Mouse (Mus musculus) kidney, adult 2 months (tissue): ENCODE data around the gene Ap5z1. TPM values are rescaled to one million over a fixed set of nuclear protein-coding genes. Genes with fewer than 3 reads are reported as not detected.

Source experiments
- DNase-seq: peaks from one replicate; pipeline ENCODE4 v3.0.0; 2021
- H3K27ac ChIP-seq: fragments of 200-500 bp; 2 replicates; pipeline ENCODE4 v1.5.1; 2012; ENCODE audit warnings: low read depth, low read length, control low read depth, inconsistent platforms; ENCODE audit not compliant: insufficient read depth
- H3K27me3 ChIP-seq: fragments of 200-500 bp; replicated peaks from 2 replicates; pipeline ENCODE4 v1.6.1; 2012; ENCODE audit warnings: mild to moderate bottlenecking, moderate library complexity, low read length, inconsistent platforms; ENCODE audit not compliant: control insufficient read depth, insufficient read depth
- H3K36me3 ChIP-seq: fragments of 200-500 bp; 2 replicates; pipeline ENCODE4 v1.6.1; 2012; ENCODE audit warnings: mild to moderate bottlenecking, moderate library complexity, low read length, inconsistent platforms; ENCODE audit not compliant: control insufficient read depth, insufficient read depth
- H3K4me1 ChIP-seq: fragments of 200-500 bp; 2 replicates; pipeline ENCODE4 v1.6.1; 2011; ENCODE audit warnings: low read length; ENCODE audit not compliant: control insufficient read depth, insufficient read depth
- H3K4me3 ChIP-seq: fragments of 200-500 bp; 2 replicates; pipeline ENCODE4 v1.5.1; 2011; ENCODE audit warnings: mild to moderate bottlenecking, low read depth, low read length, control low read depth; ENCODE audit not compliant: insufficient read depth
- CTCF ChIP-seq: fragments of 200-500 bp; conservative IDR thresholded peaks from 2 replicates; pipeline ENCODE4 v1.5.1; 2011; ENCODE audit warnings: low read depth, mild to moderate bottlenecking, control low read depth, low read length, moderate library complexity, mixed read lengths; ENCODE audit not compliant: insufficient read depth, insufficient read length
- POLR2A ChIP-seq: fragments of 200-500 bp; IDR thresholded peaks from one replicate; pipeline ENCODE4 v1.6.1; 2011; ENCODE audit warnings: low read depth, low read length, control low read depth
- WGBS: fragments of 180-500 bp; shearing (Covaris S2); methylation state at CpG from one replicate; pipeline ENCODE4 v1.1.7; 2018; 5-methylcytosine and 5-hydroxymethylcytosine counted together
- polyA plus RNA-seq: library from polyadenylated mRNA; depleted of rRNA; stranded (reverse); fragments of >200 nt; gene quantifications from 2 replicates; pipeline ENCODE4 v1.2.3, GENCODE M21; 2012

Ap5z1 gene
- polyA plus RNA-seq, 1 experiment: 37.4 TPM

DNA sequence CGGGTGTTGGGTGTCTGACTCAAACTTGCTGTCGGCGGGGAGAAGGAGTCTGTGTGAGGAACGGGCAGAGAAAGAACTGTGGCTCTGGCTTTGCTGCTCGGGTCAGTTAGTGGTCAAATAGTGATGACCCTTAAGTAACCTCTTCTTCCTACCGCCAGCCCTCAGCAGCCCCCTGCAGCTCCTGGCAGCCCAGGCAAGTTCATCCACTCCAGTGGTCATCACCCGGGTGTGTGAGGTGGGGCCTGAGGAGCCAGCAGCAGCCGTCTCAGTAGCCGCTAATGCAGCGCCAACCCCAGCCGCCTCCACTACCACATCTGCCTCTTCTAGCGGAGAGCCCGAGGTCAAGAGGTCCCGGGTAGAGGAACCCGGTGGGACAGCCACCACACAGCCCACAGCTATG, 7.4 kb upstream of the Ap5z1 start:
- Histone ChIP-seq H3K36me3 (0 out of 2 replicates have a peak, but pooled peaks cover 4% of the 10 kb centered on the region), H3K4me1 (no peaks in the 10 kb centered on the region), H3K27me3 (no peaks in the 10 kb centered on the region), H3K27ac (no peak overlapping the region), H3K4me3 (no peak overlapping the region)
- TF ChIP-seq POLR2A (no peak), CTCF (no peak)
- 56% methylated on average over 15 of the region's 15 CpGs for WGBS
- no peak for DNase-seq

DNA sequence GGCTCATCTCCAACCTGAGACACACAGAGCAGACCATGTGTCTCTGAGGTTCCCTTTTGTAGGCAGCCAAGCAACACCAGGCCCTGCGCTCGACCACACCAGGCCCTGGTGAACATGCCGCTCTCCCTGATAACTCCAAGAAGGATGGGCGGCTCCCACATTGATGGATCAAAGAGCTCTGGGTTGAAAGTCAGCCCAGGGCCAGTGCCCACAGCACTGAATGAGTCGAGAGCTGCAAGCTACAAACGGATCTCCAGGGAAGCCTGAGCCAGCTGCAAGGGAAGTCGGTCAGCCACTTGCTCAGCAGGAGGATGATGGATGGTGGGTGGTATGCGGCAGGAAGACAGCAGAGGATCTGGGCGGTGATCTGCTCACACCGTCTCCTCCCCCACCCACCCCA, 6.4 kb upstream of the Ap5z1 start:
- H3K4me3 ChIP-seq: no peak overlapping the region
- no peaks in the 10 kb centered on the region for H3K27me3 ChIP-seq
- H3K4me1 ChIP-seq: no peaks in the 10 kb centered on the region
- peak; percentile 62 for DNase-seq
- 0 out of 2 replicates have a peak, but pooled peaks cover 4% of the 10 kb centered on the region for H3K36me3 ChIP-seq
- TF ChIP-seq POLR2A (no peak), CTCF (no peak)
- H3K27ac ChIP-seq: no peak overlapping the region
- WGBS: 46% methylated on average over 10 of the region's 10 CpGs

DNA sequence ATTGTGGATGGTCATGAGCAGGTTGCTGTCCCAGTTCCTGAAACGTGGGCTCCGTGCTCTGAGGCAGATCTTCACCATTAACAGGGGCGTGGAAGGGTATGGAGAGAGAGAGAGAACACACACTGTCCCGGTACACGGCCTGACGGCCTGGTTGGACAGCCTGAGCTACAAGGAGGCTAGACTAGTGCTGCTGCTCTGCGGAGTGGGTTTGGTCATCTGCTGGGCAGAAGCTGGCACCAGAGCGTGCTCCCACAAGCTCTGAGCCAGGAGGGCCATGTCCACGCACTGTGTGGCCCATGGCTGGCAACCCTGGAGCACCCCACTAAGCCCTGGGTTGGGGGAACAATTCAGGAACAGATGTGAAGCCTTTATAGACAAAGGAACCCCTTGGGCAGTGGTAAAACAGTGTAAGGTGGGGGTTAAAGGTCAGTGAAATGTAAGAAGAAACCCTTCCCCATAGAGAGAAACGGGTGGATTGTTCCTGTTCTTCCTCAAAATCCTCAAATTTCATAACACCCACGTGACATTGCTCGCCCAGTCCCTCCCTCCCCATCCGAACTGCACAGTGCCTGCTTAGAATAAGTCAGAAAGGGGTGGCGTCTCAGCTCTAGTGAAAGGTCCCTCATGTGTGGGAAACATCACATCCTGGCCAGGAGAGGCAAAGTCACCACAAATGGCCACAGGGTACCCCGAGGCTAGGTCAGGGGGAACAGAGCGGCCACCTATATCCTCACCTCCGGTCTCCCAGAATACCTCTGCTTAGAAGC, 4.8 kb upstream of the Ap5z1 start:
- DNase-seq: no peak
- Histone ChIP-seq H3K36me3 (0 out of 2 replicates have a peak, but pooled peaks cover 2% of the 10 kb centered on the region), H3K27ac (no peak overlapping the region), H3K4me3 (no peak overlapping the region), H3K4me1 (no peaks in the 10 kb centered on the region), H3K27me3 (no peaks in the 10 kb centered on the region)
- 88% methylated on average over 17 of the region's 17 CpGs for WGBS
- TF ChIP-seq POLR2A (no peak), CTCF (no peak)

DNA sequence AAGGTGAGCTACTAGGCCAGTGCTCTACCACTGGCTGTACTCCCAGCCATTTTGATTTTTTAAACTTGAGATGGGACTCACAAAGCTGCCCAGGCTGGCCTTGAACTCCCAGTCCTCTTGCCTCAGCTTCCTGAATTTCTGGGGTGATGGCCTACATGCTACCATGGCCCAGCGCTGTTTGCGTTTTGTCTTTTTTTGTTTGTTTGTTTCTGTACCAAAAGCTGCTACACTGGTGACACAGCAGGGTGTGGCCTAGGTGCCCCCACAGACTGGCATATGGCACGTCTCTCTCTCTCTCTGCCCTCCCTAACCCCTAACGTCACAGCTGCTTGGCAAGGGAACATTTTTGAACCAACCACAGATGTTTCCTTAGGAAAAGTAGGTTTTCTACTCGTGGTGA, 3.9 kb upstream of the Ap5z1 start:
- Histone ChIP-seq H3K4me3 (no peak overlapping the region), H3K27ac (no peak overlapping the region), H3K27me3 (no peaks in the 10 kb centered on the region), H3K36me3 (0 out of 2 replicates have a peak, but pooled peaks cover 2% of the 10 kb centered on the region), H3K4me1 (0 out of 2 replicates have a peak, but pooled peaks cover 5% of the 10 kb centered on the region)
- DNase-seq: no peak
- TF ChIP-seq POLR2A (no peak), CTCF (no peak)
- WGBS: 74% methylated on average over 5 of the region's 5 CpGs

DNA sequence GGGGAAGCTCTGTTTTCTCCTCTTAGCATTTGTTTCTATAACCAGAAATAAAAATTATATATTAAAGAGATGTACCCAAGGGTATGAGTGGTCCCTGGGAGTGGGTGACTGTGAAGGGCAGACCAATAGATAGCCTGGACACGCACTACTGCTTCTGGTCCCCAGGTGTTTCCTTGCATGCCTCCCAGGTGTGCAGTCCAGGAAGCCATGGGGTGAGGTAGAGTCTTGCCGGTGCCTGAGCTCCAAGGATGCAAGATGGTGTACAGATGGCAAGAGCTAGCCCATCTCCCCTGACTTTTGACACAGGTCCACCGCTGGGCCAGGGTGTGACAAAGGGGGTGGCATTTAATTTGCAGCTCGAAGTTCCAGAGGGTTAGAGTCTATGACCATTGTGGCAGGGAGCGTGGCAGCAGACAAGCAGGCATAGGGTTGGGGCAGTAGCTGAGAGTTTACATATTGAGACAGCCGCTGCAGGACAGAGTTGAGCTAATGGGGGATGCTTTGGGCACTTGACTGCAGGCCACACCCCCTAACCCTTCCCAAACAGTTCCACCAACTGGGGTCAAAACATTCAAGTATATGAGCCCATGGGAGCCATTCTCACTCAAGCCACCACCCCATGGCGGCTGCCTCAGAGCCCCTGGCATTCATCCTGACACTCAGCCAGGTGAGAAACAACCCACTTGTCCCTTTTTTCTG, 1.7 kb upstream of the Ap5z1 start:
- WGBS: 97% methylated on average over 7 of the region's 7 CpGs
- TF ChIP-seq POLR2A (no peak), CTCF (no peak)
- no peaks in the 10 kb centered on the region for H3K36me3 ChIP-seq
- no peak overlapping the region for H3K27ac ChIP-seq
- DNase-seq: no peak
- H3K27me3 ChIP-seq: no peaks in the 10 kb centered on the region
- H3K4me1 ChIP-seq: 0 out of 2 replicates have a peak, but pooled peaks cover 7% of the 10 kb centered on the region
- H3K4me3 ChIP-seq: no peak overlapping the region

DNA sequence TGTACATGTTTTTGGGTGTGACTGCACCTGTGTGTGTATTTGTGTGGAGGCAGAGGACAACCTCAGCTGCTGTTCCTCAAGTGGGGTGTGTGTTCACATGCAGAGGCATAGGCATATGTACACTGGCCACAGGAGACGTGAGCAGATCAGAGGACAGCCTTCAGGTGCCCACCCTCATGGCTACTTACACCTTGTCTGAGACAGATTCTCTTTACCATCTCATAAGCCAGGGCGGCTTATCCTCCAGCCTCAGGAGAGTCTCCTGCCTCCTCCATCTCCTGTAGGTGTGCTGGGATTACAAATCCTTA, 1.1 kb upstream of the Ap5z1 start:
- Histone ChIP-seq H3K4me1 (0 out of 2 replicates have a peak, but pooled peaks cover 7% of the 10 kb centered on the region), H3K27ac (no peak overlapping the region), H3K4me3 (no peak overlapping the region), H3K36me3 (no peaks in the 10 kb centered on the region), H3K27me3 (no peaks in the 10 kb centered on the region)
- 98% methylated on average over 2 of the region's 2 CpGs for WGBS
- TF ChIP-seq CTCF (no peak), POLR2A (no peak)
- DNase-seq: no peak

DNA sequence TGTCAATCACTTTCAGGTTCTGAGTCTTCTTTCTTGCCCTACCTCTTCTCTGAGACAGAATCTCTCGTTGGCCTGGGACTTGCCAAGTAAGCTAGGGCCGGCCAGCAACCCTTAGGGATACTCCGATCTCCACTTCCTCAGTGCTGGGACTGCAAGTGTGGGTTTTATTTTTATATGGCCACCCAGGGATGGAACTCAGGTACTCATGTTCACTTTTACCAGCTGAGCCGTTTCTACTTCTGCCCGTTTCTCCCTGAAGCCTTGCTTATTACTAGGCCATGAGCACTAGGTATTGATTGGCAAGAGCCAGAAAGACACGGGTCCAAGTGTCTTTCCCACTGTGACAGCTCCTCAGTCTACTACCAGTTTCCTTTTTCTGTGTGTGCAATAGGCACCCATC, 733 bp upstream of the Ap5z1 start:
- 82% methylated on average over 6 of the region's 6 CpGs for WGBS
- Histone ChIP-seq H3K27ac (peak overlapping the region; percentile 65), H3K27me3 (no peaks in the 10 kb centered on the region)

More for the DNA sequence above, 733 bp upstream of the Ap5z1 start:
- Histone ChIP-seq H3K36me3 (no peaks in the 10 kb centered on the region), H3K4me3 (no peak overlapping the region), H3K4me1 (0 out of 2 replicates have a peak, but pooled peaks cover 7% of the 10 kb centered on the region)
- DNase-seq: no peak
- no peak for TF ChIP-seq CTCF
- TF ChIP-seq POLR2A: no peak
